Mouse (Mus musculus) bone marrow macrophage, adult 2 months (primary cell): ENCODE results near the gene Ctsz.

Experiments
- CTCF ChIP-seq: IDR thresholded peaks from 2 replicates; pipeline ENCODE4 v1.5.1; 2012; ENCODE audit warnings: low read depth, mild to moderate bottlenecking, low read length, moderate library complexity
- POLR2A ChIP-seq: IDR thresholded peaks from 2 replicates; pipeline ENCODE4 v1.6.1; 2012; ENCODE audit warnings: mild to moderate bottlenecking, low read depth, low read length, borderline replicate concordance

- no peak for TF ChIP-seq CTCF
- no peak for TF ChIP-seq POLR2A
Observed at GRCm38 (mm10) chr2:174392554-174392953, 46.3 kb downstream of the Ctsz start.
